Comparison of ENCODE assay signal across 22 mouse cellular contexts in the genomic region with DNA sequence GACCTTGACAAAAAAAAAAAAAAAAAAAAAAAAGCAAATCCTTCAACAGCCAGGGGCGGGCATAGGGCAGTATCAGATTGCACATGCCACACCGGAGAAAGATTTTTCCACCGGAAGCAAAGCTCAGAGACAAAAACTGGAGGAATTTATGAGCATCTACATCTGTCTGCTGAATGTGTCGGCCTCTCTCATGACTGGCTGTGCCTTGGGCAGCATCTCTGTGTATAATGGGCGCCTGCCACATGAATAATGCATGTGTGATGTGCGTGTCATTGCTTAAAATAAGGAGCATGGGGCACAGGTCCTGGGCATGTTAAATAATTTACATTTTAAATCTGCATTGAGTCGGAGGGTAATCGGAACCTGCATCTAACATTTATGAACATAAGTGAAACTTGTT.
A peak's percentile ranks its signal among the peaks of the same experiment; 100 is the strongest.
DNase-seq lines count a peak whose midpoint lies in the region; ATAC-seq and TF ChIP-seq lines count a peak whose summit lies in the region.
"Had no signal": no experiment of that assay in that cellular context is flagged by ENCODE, and none has a peak within 500 bp of the region (broad histone marks: within the 10 kb centered on the region; RNA-seq: fewer than 3 reads in every experiment).

No protein-coding gene starts in this region.

- TF ChIP-seq CTCF in midbrain, postnatal 0 days (IDR thresholded peaks at IDR 0.05): no peak

- DNase-seq in forebrain, embryonic 10.5 days (ENCODE audit: extremely low spot score, low spot score): no peak
- DNase-seq in midbrain, postnatal 0 days (ENCODE audit: low spot score): no peak
- DNase-seq in embryonic facial prominence, embryonic 14.5 days (ENCODE audit: low spot score): peak; percentile 8
- DNase-seq in spleen, postnatal 14 days (ENCODE audit: low spot score in 2 of 2): no peak
- DNase-seq: adrenal gland, postnatal 36 days; B cell, adult 2 months; cerebellum, adult 9-10 months; forebrain, postnatal 0 days; gastrocnemius, postnatal 36 days; kidney, adult 11 months; left cerebral cortex, postnatal 4 days; liver; right cerebral cortex, adult 18-20 months; thymus, postnatal 14 days had no signal

- H3K36me3 ChIP-seq in forebrain, embryonic 16.5 days (ENCODE audit: control insufficient read depth, insufficient read depth): no peaks in the 10 kb centered on the region
- no peaks in the 10 kb centered on the region for H3K36me3 ChIP-seq in forebrain, embryonic 10.5 days (replicated peaks)
- H3K36me3 ChIP-seq in midbrain, embryonic 13.5 days: no peaks in the 10 kb centered on the region
- no peaks in the 10 kb centered on the region for H3K36me3 ChIP-seq in midbrain, postnatal 0 days (ENCODE audit: insufficient read depth, low read length)
- H3K36me3 ChIP-seq in embryonic facial prominence, embryonic 14.5 days (ENCODE audit: control insufficient read depth, insufficient read depth, low read length): no peaks in the 10 kb centered on the region
- no peaks in the 10 kb centered on the region for H3K36me3 ChIP-seq in neural tube, embryonic 14.5 days (ENCODE audit: control insufficient read depth, insufficient read depth, low read length)
- H3K36me3 ChIP-seq: hindbrain, embryonic 15.5 days had no signal

- no peak overlapping the region for H3K27ac ChIP-seq in forebrain, embryonic 16.5 days (ENCODE audit: low read length)
- H3K27ac ChIP-seq in forebrain, embryonic 10.5 days: no peak overlapping the region
- no peak overlapping the region; the same call in 1 of the 2 replicates for H3K27ac ChIP-seq in midbrain, embryonic 13.5 days
- no peak overlapping the region for H3K27ac ChIP-seq in midbrain, postnatal 0 days (ENCODE audit: low read depth, low read length)
- no peak overlapping the region for H3K27ac ChIP-seq in embryonic facial prominence, embryonic 14.5 days (replicated peaks; ENCODE audit: low read depth, low read length)
- H3K27ac ChIP-seq in neural tube, embryonic 14.5 days (ENCODE audit: low read depth, low read length): no peak overlapping the region
- H3K27ac ChIP-seq: hindbrain, embryonic 15.5 days; left cerebral cortex, adult 2 months had no signal

- ATAC-seq in forebrain, embryonic 16.5 days: peak; percentile 42; the same call in 1 of the 2 replicates
- ATAC-seq in midbrain, embryonic 13.5 days: peak; percentile 79
- no peak for ATAC-seq in midbrain, postnatal 0 days (ENCODE audit: low FRiP score)
- ATAC-seq in embryonic facial prominence, embryonic 14.5 days (ENCODE audit: low read depth): no peak
- peak; percentile 60; the same call in 1 of the 2 replicates for ATAC-seq in neural tube, embryonic 14.5 days (ENCODE audit: low read depth)
- no peak for ATAC-seq in activated CD4-positive, CD25-positive, alpha-beta regulatory T cell, adult 4 months
- ATAC-seq: forebrain, postnatal 0 days; lung, postnatal 0 days had no signal

- H3K9ac ChIP-seq in forebrain, embryonic 16.5 days (replicated peaks; ENCODE audit: low read depth, low read length): no peak overlapping the region
- no peak overlapping the region for H3K9ac ChIP-seq in midbrain, embryonic 13.5 days (replicated peaks)
- no peak overlapping the region for H3K9ac ChIP-seq in midbrain, postnatal 0 days (replicated peaks; ENCODE audit: low read length, poor library complexity, severe bottlenecking)
- no peak overlapping the region for H3K9ac ChIP-seq in embryonic facial prominence, embryonic 14.5 days (ENCODE audit: low read depth, low read length)
- H3K9ac ChIP-seq in neural tube, embryonic 14.5 days (replicated peaks; ENCODE audit: low read depth, low read length): no peak overlapping the region
- H3K9ac ChIP-seq: forebrain, postnatal 0 days; hindbrain, embryonic 15.5 days had no signal

- no peaks in the 10 kb centered on the region for H3K9me3 ChIP-seq in forebrain, embryonic 16.5 days (ENCODE audit: control insufficient read depth, low read length)
- no peaks in the 10 kb centered on the region for H3K9me3 ChIP-seq in forebrain, embryonic 10.5 days
- no peaks in the 10 kb centered on the region for H3K9me3 ChIP-seq in midbrain, embryonic 13.5 days
- no peaks in the 10 kb centered on the region for H3K9me3 ChIP-seq in midbrain, postnatal 0 days (ENCODE audit: low read length)
- no peaks in the 10 kb centered on the region for H3K9me3 ChIP-seq in embryonic facial prominence, embryonic 14.5 days (ENCODE audit: control insufficient read depth, low read length)
- no peaks in the 10 kb centered on the region for H3K9me3 ChIP-seq in neural tube, embryonic 14.5 days (ENCODE audit: control insufficient read depth, low read length)
- H3K9me3 ChIP-seq: hindbrain, embryonic 15.5 days had no signal

- WGBS in forebrain, embryonic 16.5 days: 34% methylated on average over 8 of the region's 8 CpGs
- 80% methylated on average over 8 of the region's 8 CpGs for WGBS in forebrain, embryonic 10.5 days
- WGBS in midbrain, embryonic 13.5 days: 33% methylated on average over 8 of the region's 8 CpGs
- 20% methylated on average over 8 of the region's 8 CpGs for WGBS in midbrain, postnatal 0 days
- WGBS in embryonic facial prominence, embryonic 14.5 days: 39% methylated on average over 8 of the region's 8 CpGs
- 16% methylated on average over 8 of the region's 8 CpGs for WGBS in neural tube, embryonic 14.5 days

- no peak overlapping the region for H3K4me2 ChIP-seq in forebrain, embryonic 16.5 days (ENCODE audit: low read length)
- no peak overlapping the region for H3K4me2 ChIP-seq in midbrain, embryonic 13.5 days (replicated peaks)
- no peak overlapping the region for H3K4me2 ChIP-seq in midbrain, postnatal 0 days (ENCODE audit: low read depth, low read length, poor library complexity, severe bottlenecking)
- no peak overlapping the region for H3K4me2 ChIP-seq in embryonic facial prominence, embryonic 14.5 days (ENCODE audit: low read depth, low read length)
- H3K4me2 ChIP-seq in neural tube, embryonic 14.5 days (ENCODE audit: low read depth, low read length): no peak overlapping the region
- H3K4me2 ChIP-seq: hindbrain, embryonic 15.5 days had no signal

- no peaks in the 10 kb centered on the region for H3K27me3 ChIP-seq in forebrain, embryonic 16.5 days (replicated peaks; ENCODE audit: control insufficient read depth, insufficient read depth, low read length)
- H3K27me3 ChIP-seq in forebrain, embryonic 10.5 days (ENCODE audit: poor library complexity, severe bottlenecking): no peaks in the 10 kb centered on the region
- no peaks in the 10 kb centered on the region for H3K27me3 ChIP-seq in midbrain, embryonic 13.5 days
- no peaks in the 10 kb centered on the region for H3K27me3 ChIP-seq in midbrain, postnatal 0 days (ENCODE audit: insufficient read depth, low read length)
- no peaks in the 10 kb centered on the region for H3K27me3 ChIP-seq in embryonic facial prominence, embryonic 14.5 days (replicated peaks; ENCODE audit: control insufficient read depth, insufficient read depth, low read length)
- H3K27me3 ChIP-seq in neural tube, embryonic 14.5 days (ENCODE audit: control insufficient read depth, insufficient read depth, low read length): no peaks in the 10 kb centered on the region
- H3K27me3 ChIP-seq: hindbrain, embryonic 15.5 days had no signal

- H3K4me3 ChIP-seq in forebrain, embryonic 16.5 days (replicated peaks; ENCODE audit: low read length): no peak overlapping the region
- no peak overlapping the region for H3K4me3 ChIP-seq in forebrain, embryonic 10.5 days
- no peak overlapping the region for H3K4me3 ChIP-seq in midbrain, embryonic 13.5 days (replicated peaks)
- no peak overlapping the region for H3K4me3 ChIP-seq in midbrain, postnatal 0 days (ENCODE audit: low read depth, low read length)
- H3K4me3 ChIP-seq in embryonic facial prominence, embryonic 14.5 days (ENCODE audit: low read depth, low read length): no peak overlapping the region
- H3K4me3 ChIP-seq in neural tube, embryonic 14.5 days (ENCODE audit: low read depth, low read length): no peak overlapping the region
- H3K4me3 ChIP-seq: erythroblast, embryonic 14.5 days; hindbrain, embryonic 15.5 days; left cerebral cortex, adult 2 months had no signal

- peaks cover 32% of the 10 kb centered on the region for H3K4me1 ChIP-seq in forebrain, embryonic 16.5 days (replicated peaks; ENCODE audit: control insufficient read depth, insufficient read depth, low read length)
- no peaks in the 10 kb centered on the region for H3K4me1 ChIP-seq in forebrain, embryonic 10.5 days
- peaks cover 24% of the 10 kb centered on the region for H3K4me1 ChIP-seq in midbrain, embryonic 13.5 days (replicated peaks)
- H3K4me1 ChIP-seq in midbrain, postnatal 0 days (ENCODE audit: insufficient read depth, low read length): no peaks in the 10 kb centered on the region
- H3K4me1 ChIP-seq in embryonic facial prominence, embryonic 14.5 days (ENCODE audit: control insufficient read depth, insufficient read depth, low read length): no peaks in the 10 kb centered on the region
- 0 out of 2 replicates have a peak, but pooled peaks cover 3% of the 10 kb centered on the region for H3K4me1 ChIP-seq in neural tube, embryonic 14.5 days (ENCODE audit: control insufficient read depth, insufficient read depth, low read length)

Comparison
In these comparisons a context has a peak if more than half of its experiments do, and no peak if none do; other contexts are left out.
1. ATAC-seq: peak in forebrain, embryonic 16.5 days (single experiment), midbrain, embryonic 13.5 days (single experiment) and neural tube, embryonic 14.5 days (single experiment); none in midbrain, postnatal 0 days (single experiment), embryonic facial prominence, embryonic 14.5 days (single experiment) and activated CD4-positive, CD25-positive, alpha-beta regulatory T cell, adult 4 months (single experiment).